Mouse (Mus musculus) ovary, adult 18-20 months (tissue): ENCODE measurements around the gene Irf2.

Experiments
- DNase-seq: peaks from one replicate; pipeline ENCODE4 v3.0.0; 2022; ENCODE audit warnings: low spot score, mixed read lengths

Gene Irf2

GRCm38 (mm10) chr8:46739003-46739949, at the start of gene Irf2:
TSS of gene Irf2 (plus strand) at chr8:46739732.
- DNase-seq: peak; percentile 86

- DNase-seq: no peak
Observed at GRCm38 (mm10) chr8:46690111-46690510, 49.4 kb upstream of the Irf2 start.

- DNase-seq: no peak
Observed at GRCm38 (mm10) chr8:46690581-46690980, 49.0 kb upstream of the Irf2 start.

GRCm38 (mm10) chr8:46691360-46691759, 48.2 kb upstream of the Irf2 start:
- DNase-seq: no peak

GRCm38 (mm10) chr8:46696256-46697041, 43.1 kb upstream of the Irf2 start:
- DNase-seq: no peak

- no peak for DNase-seq
Observed at GRCm38 (mm10) chr8:46697566-46697965, 42.0 kb upstream of the Irf2 start.

GRCm38 (mm10) chr8:46698162-46698561, 41.4 kb upstream of the Irf2 start:
- DNase-seq: no peak

- DNase-seq: no peak
Observed at GRCm38 (mm10) chr8:46705145-46705544, 34.4 kb upstream of the Irf2 start.

- no peak for DNase-seq
Observed at GRCm38 (mm10) chr8:46706730-46707129, 32.8 kb upstream of the Irf2 start.

GRCm38 (mm10) chr8:46709302-46709701, 30.2 kb upstream of the Irf2 start:
- no peak for DNase-seq

GRCm38 (mm10) chr8:46710289-46710688, 29.2 kb upstream of the Irf2 start:
- DNase-seq: no peak

- DNase-seq: no peak
Observed at GRCm38 (mm10) chr8:46711496-46711895, 28.0 kb upstream of the Irf2 start.

- no peak for DNase-seq
Observed at GRCm38 (mm10) chr8:46713178-46713577, 26.4 kb upstream of the Irf2 start.

GRCm38 (mm10) chr8:46713844-46714243, 25.7 kb upstream of the Irf2 start:
- no peak for DNase-seq

GRCm38 (mm10) chr8:46714400-46714799, 25.1 kb upstream of the Irf2 start:
- no peak for DNase-seq

- no peak for DNase-seq
Observed at GRCm38 (mm10) chr8:46716477-46716876, 23.1 kb upstream of the Irf2 start.

GRCm38 (mm10) chr8:46717170-46717569, 22.4 kb upstream of the Irf2 start:
- DNase-seq: no peak

GRCm38 (mm10) chr8:46718301-46718700, 21.2 kb upstream of the Irf2 start:
- DNase-seq: no peak

GRCm38 (mm10) chr8:46718747-46719146, 20.8 kb upstream of the Irf2 start:
- no peak for DNase-seq

GRCm38 (mm10) chr8:46720656-46721055, 18.9 kb upstream of the Irf2 start:
- no peak for DNase-seq

GRCm38 (mm10) chr8:46721065-46721845, 18.3 kb upstream of the Irf2 start:
- no peak for DNase-seq

GRCm38 (mm10) chr8:46722536-46722935, 17.0 kb upstream of the Irf2 start:
- no peak for DNase-seq
